Mouse (Mus musculus): ENCODE measurements around the gene Cars. TPM values are rescaled to one million over a fixed set of nuclear protein-coding genes. Genes with fewer than 3 reads are reported as not detected.
"Not testable (repeated sequence)": the region's sequence is repeated elsewhere in the genome, so short reads cannot be mapped to it uniquely, and the experiment has no call there.

Gene Cars
- polyA plus RNA-seq, 1 experiment from 2014 or later, result 62.4 TPM

- peaks cover 84% of the 10 kb centered on the region for H3K36me3 ChIP-seq (replicated peaks; ENCODE audit: control insufficient read depth, insufficient read depth)
Measured at GRCm38 (mm10) chr7:143557616-143558015, 42.3 kb downstream of the Cars start.

GRCm38 (mm10) chr7:143556964-143557610 lies 42.8 kb downstream of the Cars start:
- DNase-seq (ENCODE audit: low spot score), result peak; percentile 53
- no peak overlapping the region for H3K4me3 ChIP-seq (replicated peaks; ENCODE audit: low read length)
- H3K4me1 ChIP-seq (replicated peaks; ENCODE audit: control insufficient read depth, insufficient read depth, low read length), result no peaks in the 10 kb centered on the region
- H3K9me3 ChIP-seq (ENCODE audit: control insufficient read depth, low read length), result no peaks in the 10 kb centered on the region
- H3K4me2 ChIP-seq (replicated peaks), result no peak overlapping the region
- H3K27ac ChIP-seq, result no peak overlapping the region; the same call in 1 of the 2 replicates
- WGBS, result 59% methylated on average over 8 of the region's 8 CpGs
- peaks cover 79% of the 10 kb centered on the region for H3K36me3 ChIP-seq (replicated peaks; ENCODE audit: control insufficient read depth, insufficient read depth)
- peak; percentile 87; the same call in 1 of the 2 replicates for ATAC-seq (ENCODE audit: low FRiP score)
- no peak overlapping the region for H3K9ac ChIP-seq
- no peaks in the 10 kb centered on the region for H3K27me3 ChIP-seq (ENCODE audit: control insufficient read depth, insufficient read depth, low read length)

More at GRCm38 (mm10) chr7:143557616-143558015, 42.3 kb downstream of the Cars start:
- DNase-seq (ENCODE audit: low spot score) (no peak), ATAC-seq (ENCODE audit: low FRiP score) (peak; percentile 31; the same call in 1 of the 2 replicates)
- H3K9ac ChIP-seq, result no peak overlapping the region
- no peak overlapping the region for H3K4me2 ChIP-seq (replicated peaks)
- no peaks in the 10 kb centered on the region for H3K27me3 ChIP-seq (ENCODE audit: control insufficient read depth, insufficient read depth, low read length)
- WGBS, result 84% methylated on average over 7 of the region's 7 CpGs
- H3K4me3 ChIP-seq (replicated peaks; ENCODE audit: low read length), result no peak overlapping the region
- H3K4me1 ChIP-seq (replicated peaks; ENCODE audit: control insufficient read depth, insufficient read depth, low read length), result no peaks in the 10 kb centered on the region
- no peaks in the 10 kb centered on the region for H3K9me3 ChIP-seq (ENCODE audit: control insufficient read depth, low read length)
- H3K27ac ChIP-seq, result peak overlapping the region; percentile 52

- WGBS, result 42% methylated on average over 2 of the region's 2 CpGs
- Histone ChIP-seq H3K4me3 (replicated peaks; ENCODE audit: low read length) (peak overlapping the region; percentile 90), H3K4me2 (replicated peaks) (peak overlapping the region; percentile 78), H3K27ac (peak overlapping the region; percentile 85), H3K36me3 (replicated peaks; ENCODE audit: control insufficient read depth, insufficient read depth) (peaks cover 7% of the 10 kb centered on the region), H3K9ac (peak overlapping the region; percentile 68), H3K9me3 (ENCODE audit: control insufficient read depth, low read length) (no peaks in the 10 kb centered on the region), H3K27me3 (ENCODE audit: control insufficient read depth, insufficient read depth, low read length) (no peaks in the 10 kb centered on the region), H3K4me1 (replicated peaks; ENCODE audit: control insufficient read depth, insufficient read depth, low read length) (peaks cover 23% of the 10 kb centered on the region)
- DNase-seq (ENCODE audit: low spot score), result no peak
- ATAC-seq (ENCODE audit: low FRiP score), result no peak
Measured at GRCm38 (mm10) chr7:143549588-143550220, 50.2 kb downstream of the Cars start.

GRCm38 (mm10) chr7:143548976-143549457 lies 50.9 kb downstream of the Cars start, which contains the start of gene Nap1l4:
TSS of gene Nap1l4 (minus strand) at chr7:143549106.
- Histone ChIP-seq H3K27ac (peak within 1 kb of the TSS; percentile 87), H3K4me1 (replicated peaks; ENCODE audit: control insufficient read depth, insufficient read depth, low read length) (peaks cover 23% of the 10 kb centered on the region), H3K27me3 (ENCODE audit: control insufficient read depth, insufficient read depth, low read length) (no peaks in the 10 kb centered on the region), H3K36me3 (replicated peaks; ENCODE audit: control insufficient read depth, insufficient read depth) (no peaks in the 10 kb centered on the region; the same call in 1 of the 2 replicates), H3K4me3 (replicated peaks; ENCODE audit: low read length) (peak within 1 kb of the TSS; percentile 90), H3K4me2 (replicated peaks) (peak within 1 kb of the TSS; percentile 83), H3K9ac (peak within 1 kb of the TSS; percentile 90), H3K9me3 (ENCODE audit: control insufficient read depth, low read length) (no peaks in the 10 kb centered on the region)
- ATAC-seq (ENCODE audit: low FRiP score) (peak; percentile 99), DNase-seq (ENCODE audit: low spot score) (peak; percentile 99)
- under 1% methylated on average over 43 of the region's 43 CpGs for WGBS

GRCm38 (mm10) chr7:143548231-143548961 lies 51.5 kb downstream of the Cars start:
- no peaks in the 10 kb centered on the region; the same call in 1 of the 2 replicates for H3K36me3 ChIP-seq (replicated peaks; ENCODE audit: control insufficient read depth, insufficient read depth)
- under 1% methylated on average over 60 of the region's 63 CpGs for WGBS
- no peaks in the 10 kb centered on the region for H3K9me3 ChIP-seq (ENCODE audit: control insufficient read depth, low read length)
- H3K27me3 ChIP-seq (ENCODE audit: control insufficient read depth, insufficient read depth, low read length), result no peaks in the 10 kb centered on the region
- H3K9ac ChIP-seq, result peak overlapping the region; percentile 90
- peak overlapping the region; percentile 90 for H3K4me3 ChIP-seq (replicated peaks; ENCODE audit: low read length)
- peak overlapping the region; percentile 83 for H3K4me2 ChIP-seq (replicated peaks)
- DNase-seq (ENCODE audit: low spot score) (peak; percentile 50), ATAC-seq (ENCODE audit: low FRiP score) (peak; percentile 72)
- peaks cover 24% of the 10 kb centered on the region for H3K4me1 ChIP-seq (replicated peaks; ENCODE audit: control insufficient read depth, insufficient read depth, low read length)
- H3K27ac ChIP-seq, result peak overlapping the region; percentile 87

- ATAC-seq (ENCODE audit: low FRiP score), result no peak
- no peaks in the 10 kb centered on the region; the same call in 1 of the 2 replicates for H3K36me3 ChIP-seq (replicated peaks; ENCODE audit: control insufficient read depth, insufficient read depth)
- H3K4me1 ChIP-seq (replicated peaks; ENCODE audit: control insufficient read depth, insufficient read depth, low read length), result peaks cover 33% of the 10 kb centered on the region
- H3K9ac ChIP-seq, result no peak overlapping the region
- H3K27me3 ChIP-seq (ENCODE audit: control insufficient read depth, insufficient read depth, low read length), result no peaks in the 10 kb centered on the region
- H3K9me3 ChIP-seq (ENCODE audit: control insufficient read depth, low read length), result no peaks in the 10 kb centered on the region
- no peak overlapping the region for H3K4me3 ChIP-seq (replicated peaks; ENCODE audit: low read length)
- DNase-seq (ENCODE audit: low spot score), result no peak
- 75% methylated on average over 2 of the region's 2 CpGs for WGBS
- peak overlapping the region; percentile 83; the same call in 1 of the 2 replicates for H3K4me2 ChIP-seq (replicated peaks)
- H3K27ac ChIP-seq, result no peak overlapping the region
Measured at GRCm38 (mm10) chr7:143546554-143546953, 53.3 kb downstream of the Cars start.

GRCm38 (mm10) chr7:143544368-143544767 lies 55.5 kb downstream of the Cars start:
- Histone ChIP-seq H3K4me3 (replicated peaks; ENCODE audit: low read length) (no peak overlapping the region), H3K4me1 (replicated peaks; ENCODE audit: control insufficient read depth, insufficient read depth, low read length) (peaks cover 33% of the 10 kb centered on the region), H3K9ac (no peak overlapping the region), H3K27me3 (ENCODE audit: control insufficient read depth, insufficient read depth, low read length) (no peaks in the 10 kb centered on the region), H3K9me3 (ENCODE audit: control insufficient read depth, low read length) (no peaks in the 10 kb centered on the region), H3K36me3 (replicated peaks; ENCODE audit: control insufficient read depth, insufficient read depth) (peaks cover 7% of the 10 kb centered on the region; the same call in 1 of the 2 replicates), H3K27ac (no peak overlapping the region), H3K4me2 (replicated peaks) (no peak overlapping the region)
- 97% methylated on average over 2 of the region's 2 CpGs for WGBS
- peak; percentile 54 for DNase-seq (ENCODE audit: low spot score)
- ATAC-seq (ENCODE audit: low FRiP score), result no peak

GRCm38 (mm10) chr7:143538671-143539070 lies 61.2 kb downstream of the Cars start:
- H3K4me2 ChIP-seq (replicated peaks), result no peak overlapping the region
- peaks cover 57% of the 10 kb centered on the region for H3K36me3 ChIP-seq (replicated peaks; ENCODE audit: control insufficient read depth, insufficient read depth)
- H3K27ac ChIP-seq, result no peak overlapping the region
- no peaks in the 10 kb centered on the region for H3K9me3 ChIP-seq (ENCODE audit: control insufficient read depth, low read length)
- no peak overlapping the region for H3K4me3 ChIP-seq (replicated peaks; ENCODE audit: low read length)
- DNase-seq (ENCODE audit: low spot score) (no peak), ATAC-seq (ENCODE audit: low FRiP score) (no peak)
- 88% methylated on average over 1 of the region's 1 CpGs for WGBS
- no peaks in the 10 kb centered on the region for H3K27me3 ChIP-seq (ENCODE audit: control insufficient read depth, insufficient read depth, low read length)
- H3K4me1 ChIP-seq (replicated peaks; ENCODE audit: control insufficient read depth, insufficient read depth, low read length), result peaks cover 9% of the 10 kb centered on the region; the same call in 1 of the 2 replicates
- no peak overlapping the region for H3K9ac ChIP-seq

GRCm38 (mm10) chr7:143538229-143538628 lies 61.7 kb downstream of the Cars start:
- H3K9me3 ChIP-seq (ENCODE audit: control insufficient read depth, low read length); H3K27me3 ChIP-seq (ENCODE audit: control insufficient read depth, insufficient read depth, low read length); H3K27ac ChIP-seq; ATAC-seq (ENCODE audit: low FRiP score); H3K4me3 ChIP-seq (replicated peaks; ENCODE audit: low read length); H3K4me2 ChIP-seq (replicated peaks); DNase-seq (ENCODE audit: low spot score); H3K9ac ChIP-seq; H3K4me1 ChIP-seq (replicated peaks; ENCODE audit: control insufficient read depth, insufficient read depth, low read length): not testable (repeated sequence)
- peaks cover 61% of the 10 kb centered on the region for H3K36me3 ChIP-seq (replicated peaks; ENCODE audit: control insufficient read depth, insufficient read depth)
- 96% methylated on average over 6 of the region's 6 CpGs for WGBS
